Mouse (Mus musculus): ENCODE data around the gene Tm2d3.
A peak's percentile ranks its signal among the peaks of the same experiment; 100 is the strongest.

Tm2d3 gene

DNA sequence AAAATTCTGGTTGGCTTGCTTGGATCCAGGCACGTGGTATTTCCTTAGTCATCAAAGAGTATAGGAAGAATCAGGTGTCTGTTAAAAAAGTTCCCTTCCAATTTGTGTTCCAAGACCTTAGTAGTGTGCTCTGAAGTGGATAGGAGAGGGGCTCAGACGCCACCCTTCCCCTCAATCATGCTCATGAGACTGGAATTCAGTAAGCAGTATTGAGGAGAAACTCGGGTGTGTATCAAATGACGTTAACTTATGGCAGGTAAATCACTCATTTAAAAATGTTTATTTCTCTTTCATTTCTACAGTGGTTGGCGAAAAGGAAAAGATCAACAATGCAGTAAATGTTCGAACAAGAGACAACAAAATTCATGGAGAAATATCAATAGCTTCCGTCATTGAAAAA, at the start of gene Tm2d3:
TSS of gene Tm2d3 (plus strand) at position 301 of the 400 bp plus-strand sequence.
- DNase-seq: no peak

DNA sequence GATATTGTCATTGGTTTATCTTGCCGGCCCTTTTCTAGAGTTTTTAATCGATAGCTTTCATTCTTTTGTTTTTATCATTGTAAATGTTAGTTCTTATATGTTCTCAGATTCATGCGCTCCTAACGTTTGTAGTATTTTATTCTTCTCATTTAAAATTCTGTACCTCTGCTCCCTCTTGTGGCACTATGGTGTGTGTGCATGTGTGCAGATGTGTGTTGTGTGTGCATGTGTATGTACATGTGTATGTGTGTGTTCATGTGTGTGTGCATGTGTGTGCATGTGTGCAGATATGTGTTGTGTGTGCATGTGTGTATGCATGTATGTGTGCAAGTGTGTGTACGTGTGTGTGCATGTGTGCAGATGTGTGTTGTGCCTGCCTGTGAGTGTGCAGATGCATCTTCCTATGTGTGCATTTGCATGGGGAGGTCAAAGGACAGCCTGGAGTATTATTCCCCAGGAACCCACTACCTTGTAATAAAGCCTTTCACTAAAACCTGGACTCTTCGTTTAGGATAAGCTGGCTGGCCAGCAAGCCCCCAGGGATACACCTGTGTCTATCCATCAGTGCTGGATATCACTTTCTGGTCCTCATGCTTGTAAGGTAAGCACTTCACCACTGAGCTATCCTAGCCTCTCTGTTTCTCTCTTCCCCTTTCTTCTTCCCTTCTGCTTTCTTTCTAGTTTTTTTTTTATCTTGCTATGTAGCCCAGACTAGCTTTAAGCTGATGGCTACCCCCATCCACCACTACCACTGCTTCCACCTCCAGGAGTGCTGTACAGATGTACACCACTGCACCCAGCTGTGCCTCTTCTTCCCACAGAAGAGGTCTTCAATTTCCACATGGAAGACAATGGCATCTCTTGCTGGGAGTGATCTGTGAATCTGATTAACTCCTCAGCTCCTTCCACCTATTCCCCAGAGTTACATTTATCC, 48.3 kb upstream of the Tm2d3 start:
- DNase-seq: no peak

DNA sequence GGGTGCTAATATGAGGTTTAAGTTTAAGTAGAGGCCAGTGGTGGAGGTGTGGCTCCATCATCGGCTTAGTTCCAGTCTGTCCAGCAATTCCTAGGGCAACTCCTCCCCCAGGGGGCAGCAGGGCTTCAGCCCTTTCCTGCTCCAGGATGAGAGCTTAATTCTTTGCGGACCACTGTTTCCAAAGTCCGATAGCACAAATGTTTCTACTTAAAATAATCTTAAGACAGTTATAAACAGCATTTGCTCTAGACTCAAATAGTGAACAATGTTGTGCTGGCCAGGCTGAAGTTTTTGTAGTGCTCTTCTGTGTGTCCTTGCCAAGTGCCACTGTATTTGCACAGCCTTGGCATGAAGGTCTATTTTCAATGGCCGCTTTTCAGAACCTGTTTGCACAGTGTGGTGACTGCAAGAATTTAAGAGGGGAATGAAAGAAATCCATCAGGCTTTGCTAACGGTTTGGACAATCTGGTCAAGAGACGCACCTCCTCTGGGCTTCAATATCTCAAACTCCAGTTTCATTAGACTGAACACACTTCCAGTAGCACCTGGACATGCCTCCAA, 47.0 kb upstream of the Tm2d3 start:
- no peak for DNase-seq

GRCm38 (mm10) chr7:65644643-65645351, 46.2 kb upstream of the Tm2d3 start, which contains the start of gene Tarsl2:
TSS of gene Tarsl2 (plus strand) at chr7:65644898.
- peak; percentile 97 for DNase-seq

GRCm38 (mm10) chr7:65645996-65646395, 45.0 kb upstream of the Tm2d3 start:
- DNase-seq: peak; percentile 11

DNA sequence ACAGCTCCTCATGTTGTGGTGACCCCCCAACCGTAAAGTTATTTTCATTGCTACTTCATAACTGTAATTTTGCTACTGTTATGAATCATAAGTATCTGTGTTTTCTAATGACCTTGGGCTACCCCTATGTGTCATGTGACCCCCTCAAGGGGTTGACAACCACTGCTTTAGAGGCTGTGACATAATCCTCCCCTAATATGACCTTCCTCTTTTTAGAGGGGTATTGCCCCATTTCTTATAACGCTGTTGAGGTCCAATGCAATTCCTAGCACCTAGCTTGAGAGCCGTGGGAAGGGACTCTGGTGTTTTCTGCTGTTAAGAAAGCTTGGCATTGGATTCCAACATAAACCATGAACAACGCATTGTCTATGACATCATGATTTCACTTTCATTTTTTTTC, 40.3 kb upstream of the Tm2d3 start:
- no peak for DNase-seq

DNA sequence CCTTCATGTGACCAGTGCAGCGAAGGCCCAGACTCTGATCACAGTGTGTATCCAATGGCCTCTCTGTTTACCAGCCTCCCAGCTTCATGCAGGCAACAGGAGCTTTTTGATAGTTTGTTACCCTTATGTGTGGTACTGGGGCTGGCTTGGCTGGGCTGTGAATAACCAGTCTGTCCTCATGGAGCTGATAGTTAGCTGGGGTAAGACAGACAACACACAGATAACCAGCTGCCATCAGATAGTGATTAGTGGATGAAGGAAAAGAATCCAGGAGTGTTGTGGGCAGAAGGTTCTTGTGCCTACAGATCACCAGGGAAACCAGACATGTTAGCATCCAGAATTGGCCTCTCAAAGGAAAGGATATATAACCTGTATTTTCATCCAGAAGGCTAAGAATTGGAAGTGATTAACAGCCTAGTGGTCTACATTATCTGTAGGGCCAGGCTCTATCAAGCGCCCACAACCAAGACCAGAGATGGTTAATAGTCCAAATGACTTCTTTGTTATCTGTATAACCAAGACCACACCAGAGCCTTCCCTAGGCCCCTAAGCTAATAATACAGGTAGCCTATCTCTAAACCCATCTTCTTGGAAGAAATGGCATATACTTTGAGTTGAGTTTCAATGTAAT, 33.4 kb upstream of the Tm2d3 start:
- DNase-seq: no peak

DNA sequence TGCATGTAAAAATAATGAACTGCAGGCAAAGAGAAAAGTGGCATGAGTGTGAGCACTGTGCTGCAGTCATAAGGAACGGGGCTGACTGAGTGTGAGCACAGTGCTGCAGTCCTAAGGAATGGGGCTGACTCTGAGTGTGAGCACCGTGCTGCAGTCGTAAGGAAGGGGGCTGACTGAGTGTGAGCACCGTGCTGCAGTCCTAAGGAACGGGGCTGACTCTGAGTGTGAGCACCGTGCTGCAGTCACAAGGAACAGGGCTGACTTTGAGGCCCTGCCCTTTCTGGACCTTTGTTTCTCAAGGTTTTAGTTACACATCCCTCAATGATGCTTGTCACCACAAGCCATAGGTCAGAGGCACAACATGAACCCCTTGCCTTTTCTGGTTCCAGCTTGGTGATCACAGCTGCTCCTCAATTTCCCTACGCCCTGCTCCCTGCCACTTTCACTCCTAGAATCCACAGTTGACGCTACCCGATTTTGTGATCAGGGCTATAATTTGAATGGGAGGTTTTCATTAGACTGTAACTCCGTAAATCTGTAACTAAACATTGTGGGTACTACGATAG, 27.7 kb upstream of the Tm2d3 start:
- no peak for DNase-seq

GRCm38 (mm10) chr7:65663886-65664285, 27.1 kb upstream of the Tm2d3 start:
- no peak for DNase-seq

GRCm38 (mm10) chr7:65667491-65667890, 23.5 kb upstream of the Tm2d3 start:
- DNase-seq: no peak

DNA sequence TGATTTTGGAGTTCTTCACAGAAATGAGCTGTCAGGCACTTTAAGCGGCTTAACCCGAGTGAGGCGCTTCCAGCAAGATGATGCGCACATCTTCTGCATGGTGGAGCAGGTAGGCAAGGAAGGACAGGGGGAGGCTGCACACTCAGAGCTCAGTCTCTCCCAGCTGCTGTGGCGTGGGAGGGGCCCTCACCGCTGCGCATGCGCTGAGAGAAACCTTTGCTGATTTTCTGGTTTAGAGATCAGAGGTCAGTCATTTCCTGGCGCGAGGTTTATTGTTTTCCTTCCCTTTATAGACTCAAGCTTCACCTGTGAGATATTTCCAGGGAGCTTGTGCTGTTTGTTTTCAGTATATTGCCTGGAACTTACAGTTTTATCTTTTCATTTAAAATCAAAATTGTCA, 12.9 kb upstream of the Tm2d3 start:
- DNase-seq: no peak

GRCm38 (mm10) chr7:65678900-65679595, 11.9 kb upstream of the Tm2d3 start:
- no peak for DNase-seq

DNA sequence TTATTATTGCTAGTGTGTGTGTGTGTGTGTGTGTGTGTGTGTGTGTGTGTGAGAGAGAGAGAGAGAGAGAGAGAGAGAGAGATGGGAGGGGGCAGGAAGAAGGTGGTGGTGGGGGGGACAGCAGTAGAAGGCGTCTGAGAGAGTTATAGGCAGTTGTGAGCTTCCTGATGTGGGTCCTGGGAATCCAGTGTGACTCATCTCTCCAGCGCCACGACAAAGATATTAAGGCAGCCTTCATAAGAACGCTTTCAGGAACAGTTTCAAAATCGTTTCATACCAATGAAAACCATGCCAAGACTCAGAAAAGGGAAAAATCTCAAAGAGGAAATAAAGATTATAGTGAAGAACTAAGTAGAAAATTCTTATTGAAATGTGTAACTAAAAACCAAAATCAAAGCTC, 9.8 kb upstream of the Tm2d3 start:
- no peak for DNase-seq

DNA sequence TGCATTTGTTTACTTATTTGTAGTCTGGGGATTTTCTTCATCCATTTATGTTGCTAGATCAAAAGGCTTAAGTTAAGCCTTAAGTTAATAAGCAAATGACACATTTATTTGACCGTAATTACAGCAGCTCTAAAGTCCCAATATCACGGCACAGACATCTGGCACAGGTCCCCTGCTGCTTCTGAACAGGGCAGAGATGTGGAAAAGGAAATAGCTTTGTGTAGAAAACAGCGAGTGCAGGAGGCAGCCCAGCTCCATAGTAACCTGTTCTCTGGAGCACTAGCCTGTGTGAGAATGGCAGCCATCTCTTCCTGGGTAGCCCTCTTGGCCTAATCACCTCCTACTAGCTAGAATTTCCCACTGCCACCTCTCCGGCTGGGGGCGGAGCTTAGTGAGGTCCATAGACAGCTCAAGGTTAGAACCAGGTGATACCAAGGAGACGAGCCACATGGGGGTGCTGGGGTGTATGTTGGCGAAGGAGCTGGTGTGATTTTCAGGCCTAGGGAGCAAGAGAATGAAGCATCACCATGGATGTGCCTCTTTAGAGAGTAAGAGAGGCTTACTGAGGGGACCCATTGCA, 6.6 kb upstream of the Tm2d3 start:
- DNase-seq: no peak

GRCm38 (mm10) chr7:65686664-65687063, 4.3 kb upstream of the Tm2d3 start:
- no peak for DNase-seq

DNA sequence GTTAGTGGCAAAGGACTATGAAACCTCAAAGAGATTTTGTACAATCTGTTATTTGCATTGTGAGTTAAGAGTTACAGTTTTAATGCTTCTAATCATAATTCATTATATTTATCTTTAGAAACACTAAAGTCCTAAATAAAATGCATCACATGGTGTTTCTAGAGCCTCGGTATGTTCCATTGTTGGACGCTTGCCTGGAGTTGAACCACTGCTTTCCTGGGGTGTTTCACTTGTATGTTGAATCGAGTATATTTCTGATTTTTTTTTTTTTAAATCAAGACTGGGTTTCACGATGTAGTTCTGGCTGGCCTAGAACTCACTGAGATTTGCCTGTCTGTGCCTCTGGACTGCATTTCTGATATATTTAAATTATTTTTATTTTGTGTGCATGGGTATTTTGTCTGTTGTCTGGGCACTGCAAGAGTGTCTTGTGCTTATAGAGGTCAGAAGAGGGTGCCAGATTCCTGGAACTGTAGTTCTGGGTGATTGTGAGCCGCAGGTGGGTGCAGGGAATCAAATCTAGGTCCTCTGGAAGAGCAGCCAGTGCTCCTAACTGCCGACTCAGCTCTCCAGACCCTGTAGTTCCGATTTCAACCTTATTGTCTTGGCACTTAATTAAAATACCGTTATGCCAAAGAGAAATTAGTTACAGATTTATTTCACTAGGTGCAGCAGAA, 1.1 kb downstream of the Tm2d3 start:
- no peak for DNase-seq

GRCm38 (mm10) chr7:65692883-65693282, 1.9 kb downstream of the Tm2d3 start:
- no peak for DNase-seq

GRCm38 (mm10) chr7:65693301-65693821, 2.4 kb downstream of the Tm2d3 start:
- peak; percentile 89 for DNase-seq

DNA sequence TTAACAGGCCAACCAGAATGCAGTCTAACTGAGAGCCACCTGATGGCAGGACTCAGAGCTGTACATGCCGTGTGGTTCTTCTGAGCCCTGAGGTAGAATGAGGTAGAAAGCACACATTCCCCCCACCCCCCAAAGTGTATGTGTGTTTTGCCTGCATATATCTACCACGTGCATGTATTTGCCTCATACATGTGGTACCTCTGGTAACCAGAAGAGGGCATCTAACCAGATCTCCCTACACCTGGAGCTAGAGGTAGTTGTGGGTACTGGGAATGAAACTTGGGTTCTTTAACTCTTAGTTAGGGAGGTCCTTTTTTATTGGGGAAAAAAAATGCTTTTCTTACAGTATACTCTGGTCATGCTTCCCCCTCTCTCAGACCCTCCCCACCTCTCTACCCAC, 5.5 kb downstream of the Tm2d3 start:
- no peak for DNase-seq

DNA sequence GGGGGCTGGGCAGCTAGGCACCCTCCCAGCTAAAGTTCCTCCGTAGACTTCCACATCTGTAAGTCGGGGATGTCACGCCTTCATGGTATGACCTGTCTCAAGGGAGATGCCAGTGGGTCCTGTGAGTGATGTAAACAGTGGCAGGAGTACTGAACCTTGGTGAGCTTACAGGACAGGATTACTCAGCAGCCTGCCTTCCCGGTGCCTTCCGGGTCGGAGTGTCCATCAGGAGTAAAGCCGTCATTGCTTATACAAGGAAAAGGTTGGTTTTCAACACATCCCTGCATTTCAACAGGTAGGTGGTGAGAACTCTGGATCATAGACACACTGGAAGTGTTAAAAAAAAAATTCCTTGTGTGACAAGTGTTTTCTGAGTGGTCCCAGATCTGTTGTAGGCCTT, 11.1 kb downstream of the Tm2d3 start:
- no peak for DNase-seq

GRCm38 (mm10) chr7:65704818-65705242, 13.9 kb downstream of the Tm2d3 start:
- peak; percentile 56 for DNase-seq

Measured in cerebellum, adult 9-11 months (tissue).